ENCODE assay signal across 7 mouse cellular contexts in the genomic region with DNA sequence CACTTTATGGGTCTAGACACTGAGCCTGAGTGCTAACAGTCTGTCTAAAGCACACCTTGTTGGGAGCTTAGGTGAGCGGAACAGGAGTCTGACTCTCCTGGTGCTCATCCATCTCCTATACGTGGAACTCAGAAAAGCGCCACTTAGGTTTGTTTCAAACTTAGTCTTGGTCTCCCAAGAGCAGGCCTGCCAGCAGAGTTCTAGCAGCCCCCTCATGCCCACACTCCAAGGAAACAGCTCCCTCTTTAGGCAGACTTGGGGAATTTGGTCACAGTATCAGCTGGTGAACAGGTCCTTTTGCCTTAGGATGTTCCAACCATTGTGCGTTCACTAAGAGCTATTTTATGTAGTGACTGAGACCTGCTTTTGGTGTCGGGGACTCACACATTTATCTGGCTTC.
DNase-seq lines count a peak whose midpoint lies in the region; ATAC-seq and TF ChIP-seq lines count a peak whose summit lies in the region.

No protein-coding gene starts in this region.

- H3K36me3 ChIP-seq in intestine, embryonic 16.5 days (ENCODE audit: control insufficient read depth, insufficient read depth, low read length): no peaks in the 10 kb centered on the region

- no peak overlapping the region for H3K4me3 ChIP-seq in left cerebral cortex, adult 2 months
- no peak overlapping the region for H3K4me3 ChIP-seq in intestine, embryonic 16.5 days (ENCODE audit: low read length)

- H3K27me3 ChIP-seq in intestine, embryonic 16.5 days (replicated peaks; ENCODE audit: control insufficient read depth, insufficient read depth, low read length): no peaks in the 10 kb centered on the region

- WGBS in intestine, embryonic 16.5 days: 45% methylated on average over 5 of the region's 5 CpGs

- H3K9ac ChIP-seq in intestine, embryonic 16.5 days (ENCODE audit: low read depth, low read length): no peak overlapping the region

- no peaks in the 10 kb centered on the region for H3K4me1 ChIP-seq in intestine, embryonic 16.5 days (ENCODE audit: control insufficient read depth, insufficient read depth, low read length)

- DNase-seq in left cerebral cortex, adult 2 months (ENCODE audit: extremely low spot score in 1 of 2, low spot score in 2 of 2): peak; percentile 22 to 26
- no peak for DNase-seq in left cerebral cortex, adult 8-10 months (ENCODE audit: low spot score in 2 of 2)
- DNase-seq in NIH3T3 (ENCODE audit: low read depth): peak; percentile 55
- peak; percentile 57 for DNase-seq in embryo, embryonic 11 days
- peak; percentile 32 to 44 for DNase-seq in layer of hippocampus, postnatal 14 days (ENCODE audit: low spot score in 2 of 2)
- DNase-seq in ovary, postnatal 36 days (ENCODE audit: low spot score): peak; percentile 15

- H3K4me2 ChIP-seq in intestine, embryonic 16.5 days (ENCODE audit: low read depth, low read length): no peak overlapping the region

- intact Hi-C loops in left cerebral cortex, adult 2 months (cut with DNase I): no loop called here

- no peak for ATAC-seq in intestine, embryonic 16.5 days

- H3K9me3 ChIP-seq in intestine, embryonic 16.5 days (ENCODE audit: control insufficient read depth, low read length): no peaks in the 10 kb centered on the region

- peak; percentile 67 for TF ChIP-seq CTCF in left cerebral cortex, adult 2 months (IDR thresholded peaks at IDR 0.05)

- no peak overlapping the region for H3K27ac ChIP-seq in left cerebral cortex, adult 2 months
- no peak overlapping the region for H3K27ac ChIP-seq in intestine, embryonic 16.5 days (ENCODE audit: low read length)

Comparison
In these comparisons a context has a peak if more than half of its experiments do, and no peak if none do; other contexts are left out.
1. DNase-seq: peak in left cerebral cortex, adult 2 months (2 of 2), NIH3T3 (single experiment), embryo, embryonic 11 days (single experiment), layer of hippocampus, postnatal 14 days (2 of 2) and ovary, postnatal 36 days (single experiment); none in left cerebral cortex, adult 8-10 months (0 of 2).